Mouse (Mus musculus): ENCODE results near the gene Clec16a. TPM values are rescaled to one million over a fixed set of nuclear protein-coding genes. Genes with fewer than 3 reads are reported as not detected.

The Clec16a gene
- polyA plus RNA-seq (2015; fragmentation: Nextera tagmentation; extraction: Ambion mirVana) = 31.0 and 31.5 TPM in 2 replicates

GRCm38 (mm10) chr16:10544995-10545622 is at the start of gene Clec16a:
Clec16a (plus strand) TSS chr16:10545339.
- H3K9me3 ChIP-seq = no peaks in the 10 kb centered on the region
- H3K27ac ChIP-seq = peak within 1 kb of the TSS; percentile 64; the same call in 1 of the 2 replicates
- H3K9ac ChIP-seq = peak within 1 kb of the TSS; percentile 72
- no peaks in the 10 kb centered on the region for H3K36me3 ChIP-seq
- peak within 1 kb of the TSS; percentile 89 for H3K4me2 ChIP-seq
- under 1% methylated on average over 58 of the region's 58 CpGs for WGBS
- peaks cover 27% of the 10 kb centered on the region for H3K4me1 ChIP-seq
- H3K4me3 ChIP-seq (replicated peaks) = peak within 1 kb of the TSS; percentile 89
- peak; percentile 88 for ATAC-seq (ENCODE audit: insufficient read depth, low FRiP score, low read depth)
- H3K27me3 ChIP-seq (replicated peaks) = no peaks in the 10 kb centered on the region

- Histone ChIP-seq H3K27me3 (replicated peaks) (no peaks in the 10 kb centered on the region), H3K4me3 (replicated peaks) (no peak overlapping the region), H3K4me1 (no peaks in the 10 kb centered on the region), H3K9ac (no peak overlapping the region), H3K4me2 (no peak overlapping the region), H3K36me3 (no peaks in the 10 kb centered on the region), H3K27ac (no peak overlapping the region), H3K9me3 (no peaks in the 10 kb centered on the region)
- WGBS = 73% methylated on average over 2 of the region's 2 CpGs
- ATAC-seq (ENCODE audit: insufficient read depth, low FRiP score, low read depth) = no peak
Measured at GRCm38 (mm10) chr16:10495824-10496298, 49.3 kb upstream of the Clec16a start.

DNA sequence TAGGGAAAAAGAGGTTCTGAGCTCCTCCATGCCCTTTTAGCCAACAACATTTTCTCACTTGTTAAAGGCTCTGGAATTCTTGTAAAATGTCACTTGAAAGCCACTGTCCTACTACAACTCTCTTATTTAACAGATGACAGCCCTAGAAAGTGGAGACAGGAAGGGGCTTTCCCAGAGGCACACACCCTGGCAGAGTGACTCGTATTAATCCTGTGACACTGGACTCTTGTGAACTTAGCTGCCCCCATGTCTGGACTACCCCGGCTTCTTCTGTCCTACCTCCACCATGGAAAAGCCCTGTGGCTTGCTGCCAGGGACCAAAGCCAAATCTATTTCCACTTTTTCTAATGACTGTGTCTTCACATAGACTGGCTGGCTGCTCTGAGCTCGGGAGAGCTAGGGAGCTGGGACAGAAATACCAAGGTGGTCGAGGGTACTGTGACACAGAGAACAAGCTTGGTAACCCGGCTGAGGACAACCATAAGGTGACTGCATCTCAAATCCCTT is 47.0 kb upstream of the Clec16a start:
- no peaks in the 10 kb centered on the region for H3K9me3 ChIP-seq
- 64% methylated on average over 5 of the region's 5 CpGs for WGBS
- ATAC-seq (ENCODE audit: insufficient read depth, low FRiP score, low read depth) = no peak
- H3K4me3 ChIP-seq (replicated peaks) = no peak overlapping the region
- H3K36me3 ChIP-seq = no peaks in the 10 kb centered on the region
- no peak overlapping the region for H3K9ac ChIP-seq
- H3K27me3 ChIP-seq (replicated peaks) = no peaks in the 10 kb centered on the region
- H3K4me2 ChIP-seq = no peak overlapping the region
- H3K4me1 ChIP-seq = no peaks in the 10 kb centered on the region
- no peak overlapping the region for H3K27ac ChIP-seq

- no peak for ATAC-seq (ENCODE audit: insufficient read depth, low FRiP score, low read depth)
- no peak overlapping the region for H3K4me2 ChIP-seq
- no peak overlapping the region for H3K9ac ChIP-seq
- H3K4me3 ChIP-seq (replicated peaks) = no peak overlapping the region
- H3K36me3 ChIP-seq = no peaks in the 10 kb centered on the region
- 45% methylated on average over 1 of the region's 1 CpGs for WGBS
- no peaks in the 10 kb centered on the region for H3K4me1 ChIP-seq
- no peaks in the 10 kb centered on the region for H3K9me3 ChIP-seq
- H3K27ac ChIP-seq = no peak overlapping the region
- H3K27me3 ChIP-seq (replicated peaks) = no peaks in the 10 kb centered on the region
Measured at GRCm38 (mm10) chr16:10499122-10499521, 46.0 kb upstream of the Clec16a start.

DNA sequence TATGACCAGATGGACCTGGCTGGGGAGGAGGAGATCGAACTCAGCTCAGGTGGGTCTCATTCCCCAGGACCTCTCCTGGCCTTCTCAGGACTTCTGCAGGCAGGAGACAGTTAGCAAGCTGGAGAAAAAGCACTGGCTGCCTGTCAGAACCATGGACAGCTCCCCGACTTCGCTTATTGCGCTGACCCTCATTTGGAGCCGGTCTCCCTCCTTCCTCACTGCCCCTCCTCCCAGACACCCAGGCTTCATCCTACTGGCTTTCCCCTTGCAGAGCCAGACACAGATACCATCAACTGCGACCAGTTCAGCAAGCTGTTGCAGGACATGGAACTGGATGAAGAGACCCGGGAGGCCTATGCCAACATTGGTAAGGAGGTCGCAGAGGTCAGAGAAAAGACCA is 43.3 kb upstream of the Clec16a start:
- H3K4me2 ChIP-seq = no peak overlapping the region
- ATAC-seq (ENCODE audit: insufficient read depth, low FRiP score, low read depth) = no peak
- H3K36me3 ChIP-seq = no peaks in the 10 kb centered on the region
- H3K27ac ChIP-seq = no peak overlapping the region
- H3K9me3 ChIP-seq = no peaks in the 10 kb centered on the region
- no peak overlapping the region for H3K9ac ChIP-seq
- 12% methylated on average over 8 of the region's 8 CpGs for WGBS
- H3K4me1 ChIP-seq = no peaks in the 10 kb centered on the region
- no peaks in the 10 kb centered on the region for H3K27me3 ChIP-seq (replicated peaks)
- no peak overlapping the region for H3K4me3 ChIP-seq (replicated peaks)

DNA sequence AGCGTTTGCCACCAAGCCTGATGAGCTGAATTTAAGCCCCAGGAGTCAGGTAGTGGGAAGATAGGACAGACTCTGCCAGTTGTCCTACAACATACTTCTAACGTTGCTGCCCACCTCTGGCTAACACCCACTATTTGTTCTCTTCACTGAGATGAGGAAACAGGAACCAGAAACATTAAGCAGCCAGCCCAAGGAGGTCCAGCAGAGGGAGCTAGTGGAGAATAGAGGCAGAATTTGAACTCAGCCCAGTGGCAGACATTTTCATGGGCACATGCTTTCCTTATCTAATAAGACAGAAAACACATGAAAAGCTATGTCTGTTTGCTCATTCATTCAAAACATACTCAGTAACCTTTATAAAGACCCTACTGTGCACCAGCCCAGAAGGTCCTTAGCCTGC is 42.1 kb upstream of the Clec16a start:
- 66% methylated on average over 2 of the region's 2 CpGs for WGBS
- no peak overlapping the region for H3K9ac ChIP-seq
- no peaks in the 10 kb centered on the region for H3K9me3 ChIP-seq
- no peaks in the 10 kb centered on the region for H3K4me1 ChIP-seq
- ATAC-seq (ENCODE audit: insufficient read depth, low FRiP score, low read depth) = no peak
- H3K4me3 ChIP-seq (replicated peaks) = no peak overlapping the region
- H3K27ac ChIP-seq = no peak overlapping the region
- no peaks in the 10 kb centered on the region for H3K27me3 ChIP-seq (replicated peaks)
- no peak overlapping the region for H3K4me2 ChIP-seq
- no peaks in the 10 kb centered on the region for H3K36me3 ChIP-seq

DNA sequence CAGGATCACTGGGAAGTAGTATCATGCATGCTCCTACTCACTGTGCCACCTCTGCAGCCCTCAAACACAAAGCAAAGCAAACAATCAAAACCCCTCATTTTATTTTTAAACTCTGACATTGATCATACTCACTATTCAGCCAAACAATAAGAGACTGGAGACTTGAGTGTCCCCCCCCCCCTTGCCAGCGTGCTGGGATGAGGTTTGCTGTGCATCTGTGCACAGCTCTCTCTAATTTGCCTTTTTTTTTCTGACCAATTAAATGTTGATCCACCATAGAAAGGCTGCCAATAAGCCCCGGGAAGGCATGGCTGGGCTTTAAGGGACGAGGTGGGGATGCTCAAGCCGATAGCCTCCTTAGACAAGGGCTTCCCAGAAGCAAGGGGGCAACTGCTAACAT is 37.7 kb upstream of the Clec16a start:
- Histone ChIP-seq H3K9me3 (no peaks in the 10 kb centered on the region), H3K4me3 (replicated peaks) (no peak overlapping the region), H3K4me2 (no peak overlapping the region), H3K27me3 (replicated peaks) (no peaks in the 10 kb centered on the region), H3K36me3 (no peaks in the 10 kb centered on the region), H3K27ac (no peak overlapping the region), H3K4me1 (no peaks in the 10 kb centered on the region), H3K9ac (no peak overlapping the region)
- WGBS = 68% methylated on average over 4 of the region's 4 CpGs
- no peak for ATAC-seq (ENCODE audit: insufficient read depth, low FRiP score, low read depth)

DNA sequence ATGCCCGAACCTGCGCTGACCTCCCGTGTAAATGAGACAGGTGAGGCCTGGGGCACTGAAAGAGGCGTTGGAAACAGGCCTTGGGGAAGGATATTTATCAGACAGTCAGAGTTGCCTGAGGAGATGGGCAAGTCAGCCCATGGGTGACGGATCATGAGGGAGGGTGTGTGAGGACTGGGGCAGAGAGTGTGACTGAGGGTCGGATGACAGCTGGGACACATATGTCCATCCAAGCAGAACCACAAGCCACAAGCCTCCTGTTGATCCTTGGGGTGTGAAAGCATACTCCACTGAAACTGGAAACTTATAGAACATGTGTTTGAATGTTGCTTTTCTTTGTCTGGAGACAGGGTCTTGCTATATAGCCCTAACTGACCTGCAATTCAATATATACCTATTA is 36.4 kb upstream of the Clec16a start:
- Histone ChIP-seq H3K4me3 (replicated peaks) (no peak overlapping the region), H3K4me2 (no peak overlapping the region), H3K36me3 (no peaks in the 10 kb centered on the region), H3K4me1 (no peaks in the 10 kb centered on the region), H3K9me3 (no peaks in the 10 kb centered on the region), H3K27ac (no peak overlapping the region), H3K9ac (no peak overlapping the region), H3K27me3 (replicated peaks) (no peaks in the 10 kb centered on the region)
- WGBS = 54% methylated on average over 6 of the region's 6 CpGs
- 0 out of 2 replicates have a peak, but pooled peaks have one; percentile 18 for ATAC-seq (ENCODE audit: insufficient read depth, low FRiP score, low read depth)

DNA sequence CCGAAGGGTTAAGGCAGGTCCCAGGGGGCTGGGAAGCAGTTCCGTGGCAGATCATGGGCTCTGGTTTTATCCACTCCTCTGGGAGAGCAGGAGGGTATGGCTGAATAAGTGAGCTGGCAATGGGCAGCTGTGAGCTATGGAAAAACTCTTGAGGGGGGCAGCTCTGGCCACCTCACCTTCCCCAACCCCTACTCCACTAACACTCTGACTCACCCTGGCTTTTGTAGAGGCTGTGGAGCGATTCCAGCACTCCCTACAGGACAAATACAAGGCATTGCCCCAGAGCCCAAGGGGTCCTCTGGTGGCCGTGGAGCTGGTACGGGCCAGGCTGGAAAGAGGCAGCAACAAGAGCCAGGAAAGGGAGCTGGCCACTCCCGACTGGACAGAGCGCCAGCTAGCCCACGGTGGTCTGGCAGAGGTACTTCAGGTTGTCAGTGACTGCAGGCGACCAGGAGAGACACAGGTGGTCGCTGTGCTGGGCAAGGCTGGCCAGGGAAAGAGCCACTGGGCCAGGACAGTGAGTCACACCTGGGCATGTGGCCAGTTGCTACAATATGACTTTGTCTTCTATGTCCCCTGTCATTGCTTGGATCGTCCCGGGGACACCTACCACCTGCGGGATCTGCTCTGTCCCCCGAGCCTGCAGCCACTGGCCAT is 34.5 kb upstream of the Clec16a start:
- H3K4me3 ChIP-seq (replicated peaks) = no peak overlapping the region
- no peak for ATAC-seq (ENCODE audit: insufficient read depth, low FRiP score, low read depth)
- no peaks in the 10 kb centered on the region for H3K27me3 ChIP-seq (replicated peaks)
- WGBS = 51% methylated on average over 14 of the region's 14 CpGs
- no peaks in the 10 kb centered on the region for H3K4me1 ChIP-seq
- H3K9me3 ChIP-seq = no peaks in the 10 kb centered on the region
- no peak overlapping the region for H3K4me2 ChIP-seq
- H3K9ac ChIP-seq = no peak overlapping the region
- no peak overlapping the region for H3K27ac ChIP-seq
- H3K36me3 ChIP-seq = no peaks in the 10 kb centered on the region

GRCm38 (mm10) chr16:10511134-10511520 is 34.0 kb upstream of the Clec16a start:
- no peak for ATAC-seq (ENCODE audit: insufficient read depth, low FRiP score, low read depth)
- Histone ChIP-seq H3K36me3 (no peaks in the 10 kb centered on the region), H3K9ac (no peak overlapping the region), H3K27ac (no peak overlapping the region), H3K9me3 (no peaks in the 10 kb centered on the region), H3K4me3 (replicated peaks) (no peak overlapping the region), H3K4me1 (no peaks in the 10 kb centered on the region), H3K27me3 (replicated peaks) (no peaks in the 10 kb centered on the region), H3K4me2 (no peak overlapping the region)
- 80% methylated on average over 12 of the region's 12 CpGs for WGBS

DNA sequence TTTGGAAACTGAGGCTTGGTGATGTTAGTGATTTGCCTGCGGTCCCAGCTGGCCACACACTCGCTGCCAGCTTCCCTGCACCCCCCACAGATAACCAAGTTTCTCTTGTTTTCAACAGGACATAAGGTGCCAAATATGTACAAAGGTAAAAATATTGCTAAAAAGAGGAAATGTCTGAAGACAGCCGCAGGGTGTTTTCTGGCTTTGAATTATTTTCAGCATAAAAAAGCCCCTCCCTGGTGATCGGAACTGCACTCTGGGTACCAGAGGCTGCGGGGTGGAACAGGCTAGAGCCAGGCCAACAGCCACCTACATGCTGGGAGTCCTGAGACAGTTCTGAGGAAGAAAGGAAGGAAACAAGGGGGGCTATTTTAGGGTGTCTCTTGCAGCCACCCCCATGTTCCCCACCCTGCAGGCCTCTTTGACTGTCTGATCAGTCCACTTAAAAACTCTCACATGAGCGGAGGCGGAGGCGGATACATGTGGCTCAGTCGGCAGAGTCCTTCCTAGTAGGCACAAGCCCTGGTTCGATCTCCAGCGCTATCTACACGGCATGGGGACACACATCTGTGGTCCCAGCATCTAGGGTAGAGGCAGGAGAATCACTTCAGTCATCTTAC is 29.1 kb upstream of the Clec16a start:
- Histone ChIP-seq H3K4me2 (no peak overlapping the region), H3K27me3 (replicated peaks) (no peaks in the 10 kb centered on the region), H3K4me1 (no peaks in the 10 kb centered on the region), H3K4me3 (replicated peaks) (no peak overlapping the region), H3K9me3 (no peaks in the 10 kb centered on the region), H3K27ac (no peak overlapping the region), H3K36me3 (no peaks in the 10 kb centered on the region), H3K9ac (no peak overlapping the region)
- ATAC-seq (ENCODE audit: insufficient read depth, low FRiP score, low read depth) = no peak
- WGBS = 87% methylated on average over 12 of the region's 12 CpGs

GRCm38 (mm10) chr16:10518030-10518429 is 27.1 kb upstream of the Clec16a start:
- Histone ChIP-seq H3K4me1 (no peaks in the 10 kb centered on the region), H3K27me3 (replicated peaks) (no peaks in the 10 kb centered on the region)
- 44% methylated on average over 5 of the region's 5 CpGs for WGBS

More at GRCm38 (mm10) chr16:10518030-10518429, 27.1 kb upstream of the Clec16a start:
- no peak overlapping the region for H3K4me3 ChIP-seq (replicated peaks)
- no peak for ATAC-seq (ENCODE audit: insufficient read depth, low FRiP score, low read depth)
- H3K4me2 ChIP-seq = no peak overlapping the region
- H3K9me3 ChIP-seq = no peaks in the 10 kb centered on the region
- H3K27ac ChIP-seq = no peak overlapping the region
- H3K9ac ChIP-seq = no peak overlapping the region
- H3K36me3 ChIP-seq = no peaks in the 10 kb centered on the region

Measured in stomach, embryonic 15.5 days (tissue).